Mouse (Mus musculus) ES-E14 (cell line): ENCODE measurements around the gene Fndc1.

Experiments used
- CHD2 ChIP-seq: IDR thresholded peaks from 2 replicates; pipeline ENCODE4 v1.6.1; 2014; ENCODE audit warnings: mild to moderate bottlenecking, low read depth, low read length, inconsistent platforms
- HCFC1 ChIP-seq: IDR thresholded peaks from 2 replicates; pipeline ENCODE4 v1.6.1; 2012; ENCODE audit warnings: low read length, inconsistent platforms, borderline replicate concordance; ENCODE audit not compliant: insufficient read depth
- MAFK ChIP-seq: IDR thresholded peaks from 2 replicates; pipeline ENCODE4 v1.6.1; 2014; ENCODE audit warnings: mild to moderate bottlenecking, low read depth, low read length, inconsistent platforms; ENCODE audit not compliant: insufficient read depth
- ZC3H11A ChIP-seq: IDR thresholded peaks from 2 replicates; pipeline ENCODE4 v1.6.1; 2012; ENCODE audit warnings: low read depth, mild to moderate bottlenecking, inconsistent platforms, low read length, borderline replicate concordance
- ZNF384 ChIP-seq: IDR thresholded peaks from 2 replicates; pipeline ENCODE4 v1.6.1; 2012; ENCODE audit warnings: low read depth, low read length, inconsistent platforms

GRCm38 (mm10) chr17:7851527-7851926 is 24.4 kb upstream of the Fndc1 start:
- TF ChIP-seq HCFC1: no peak
- no peak for TF ChIP-seq MAFK
- no peak for TF ChIP-seq ZNF384
- no peak for TF ChIP-seq CHD2
- TF ChIP-seq ZC3H11A: no peak
